Mouse (Mus musculus) adrenal gland, adult (tissue): ENCODE data around the gene Hddc2.

Experiments
- DNase-seq, 2 experiments: peaks; one replicate each; pipeline ENCODE4 v3.0.0; 2022 to 2023; ENCODE audit warnings: low spot score in 1 of 2; ENCODE audit not compliant: inconsistent age in 2 of 2

The Hddc2 gene

GRCm38 (mm10) chr10:31312865-31313848 lies at the start of gene Hddc2:
Gene Hddc2, plus strand, starts transcription at chr10:31313383.
- DNase-seq = peak; percentile 84 to 94

GRCm38 (mm10) chr10:31272738-31273137 lies 40.4 kb upstream of the Hddc2 start:
- DNase-seq = no peak

GRCm38 (mm10) chr10:31273171-31273570 lies 40.0 kb upstream of the Hddc2 start:
- no peak for DNase-seq

- no peak for DNase-seq
Observed at GRCm38 (mm10) chr10:31287787-31288186, 25.4 kb upstream of the Hddc2 start.

- DNase-seq = no peak
Observed at GRCm38 (mm10) chr10:31288697-31289390, 24.3 kb upstream of the Hddc2 start.

DNA sequence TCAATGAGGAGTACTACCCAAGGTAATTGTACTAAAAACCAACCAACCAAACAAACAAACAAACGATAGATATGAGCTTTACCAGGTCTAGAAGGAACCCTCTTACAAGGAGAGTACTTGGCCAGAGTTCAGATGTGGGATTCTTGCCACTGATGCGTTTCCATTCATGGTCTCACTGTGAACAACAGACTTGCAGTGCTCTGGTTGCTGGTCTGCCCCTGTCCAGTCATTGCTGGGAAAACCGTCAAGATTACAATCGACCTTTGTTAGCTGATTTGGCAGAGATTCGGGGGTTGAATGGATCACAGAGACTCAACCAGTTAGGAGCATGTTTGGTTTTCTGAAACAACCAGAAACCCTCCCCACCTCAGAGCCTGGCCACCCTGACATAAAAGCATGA lies 17.5 kb upstream of the Hddc2 start:
- DNase-seq = no peak

DNA sequence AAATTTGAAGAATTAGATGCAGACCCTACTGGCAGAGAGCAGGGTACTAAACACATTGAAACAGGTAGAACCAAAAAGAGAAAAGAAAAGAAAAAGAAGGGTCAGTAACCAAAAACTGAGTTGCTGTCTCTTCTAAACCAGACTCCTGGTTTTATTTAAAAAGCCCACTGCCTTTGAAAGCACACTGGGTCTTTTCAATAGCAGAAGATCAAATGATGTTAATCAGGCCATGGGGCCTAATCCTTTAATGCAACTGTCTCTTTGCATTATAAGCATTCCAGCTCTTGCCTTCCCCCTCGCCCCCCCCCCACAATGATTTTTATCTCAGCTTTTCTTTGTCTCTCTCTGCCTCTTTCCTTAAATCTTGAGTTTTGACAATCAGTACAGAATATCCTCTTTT lies 16.7 kb upstream of the Hddc2 start:
- no peak for DNase-seq

DNA sequence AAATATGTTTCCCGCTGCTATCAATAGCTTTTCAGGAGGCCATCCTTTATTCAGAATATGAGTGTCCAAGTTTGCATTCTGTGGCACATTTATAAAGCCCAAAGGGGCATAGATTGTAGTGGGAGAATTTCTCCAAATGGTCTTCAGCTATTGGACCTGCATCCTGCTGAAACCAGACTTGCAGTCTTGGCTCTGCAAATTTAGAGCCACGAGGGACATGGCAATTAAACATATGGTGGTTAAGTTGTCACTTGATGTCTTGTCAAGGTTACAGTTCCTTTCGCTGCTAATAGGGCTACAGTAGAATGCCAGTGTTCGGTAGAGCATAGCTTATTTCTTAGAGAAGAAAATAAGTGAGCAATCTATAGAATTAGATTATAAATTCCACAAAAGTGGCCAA lies 16.1 kb upstream of the Hddc2 start:
- DNase-seq = no peak

GRCm38 (mm10) chr10:31298263-31298662 lies 14.9 kb upstream of the Hddc2 start:
- no peak for DNase-seq

GRCm38 (mm10) chr10:31298921-31299574 lies 14.1 kb upstream of the Hddc2 start:
- DNase-seq = peak; percentile 50 to 85

- DNase-seq = no peak
Observed at GRCm38 (mm10) chr10:31300292-31300691, 12.9 kb upstream of the Hddc2 start.

- no peak for DNase-seq
Observed at GRCm38 (mm10) chr10:31303446-31303845, 9.7 kb upstream of the Hddc2 start.

GRCm38 (mm10) chr10:31307024-31307598 lies 6.1 kb upstream of the Hddc2 start:
- DNase-seq = no peak

GRCm38 (mm10) chr10:31318491-31318890 lies 5.3 kb downstream of the Hddc2 start:
- no peak for DNase-seq

DNA sequence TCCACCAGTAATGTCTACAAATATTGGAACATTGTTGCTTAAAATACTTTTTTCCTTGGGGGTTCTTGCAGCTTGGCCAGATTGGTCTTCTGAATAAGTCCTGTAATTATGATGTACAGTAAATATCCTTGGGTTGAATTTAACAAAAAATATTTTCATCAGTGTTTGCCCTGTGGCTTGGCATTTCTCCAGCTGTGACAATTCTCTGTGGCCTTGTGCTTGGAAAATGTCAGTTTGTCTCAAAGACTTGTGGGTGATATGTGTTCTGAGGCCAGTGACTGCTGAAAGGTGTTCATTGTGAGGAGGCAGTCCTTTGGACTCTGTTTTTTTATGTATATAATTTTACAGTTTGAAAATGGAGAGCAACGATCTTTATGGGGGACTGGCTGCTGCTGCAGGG lies 16.3 kb downstream of the Hddc2 start:
- DNase-seq = peak; percentile 78 to 92

GRCm38 (mm10) chr10:31330286-31330962 lies 17.2 kb downstream of the Hddc2 start:
- DNase-seq = no peak

GRCm38 (mm10) chr10:31331225-31331775 lies 18.1 kb downstream of the Hddc2 start:
- DNase-seq = peak; percentile 51 to 79

GRCm38 (mm10) chr10:31336432-31336831 lies 23.2 kb downstream of the Hddc2 start:
- no peak for DNase-seq

GRCm38 (mm10) chr10:31346401-31346800 lies 33.2 kb downstream of the Hddc2 start:
- DNase-seq = peak; percentile 23 to 70

GRCm38 (mm10) chr10:31351056-31351455 lies 37.9 kb downstream of the Hddc2 start:
- DNase-seq = peak; percentile 41 to 85
